Mouse (Mus musculus): Measurements from ENCODE around the gene Rbfox2. TPM values are rescaled to one million over a fixed set of nuclear protein-coding genes. Genes with fewer than 3 reads are reported as not detected.

The Rbfox2 gene
- polyA plus RNA-seq, 1 experiment from 2014 or later, result 23.2 TPM

- H3K27ac ChIP-seq (replicated peaks), result peak overlapping the region; percentile 99; the same call in 1 of the 2 replicates
- DNase-seq (ENCODE audit: low spot score), result no peak
Observed at GRCm38 (mm10) chr15:77304960-77305359, 1.8 kb downstream of the Rbfox2 start.

GRCm38 (mm10) chr15:77301122-77301521 lies 5.7 kb downstream of the Rbfox2 start:
- H3K27me3 ChIP-seq (ENCODE audit: control insufficient read depth, insufficient read depth, low read length), result no peaks in the 10 kb centered on the region
- H3K4me2 ChIP-seq (replicated peaks; ENCODE audit: low read depth), result no peak overlapping the region
- TF ChIP-seq EP300 (optimal IDR thresholded peaks at IDR 0.05) (no peak), CTCF (IDR thresholded peaks at IDR 0.05; ENCODE audit: low read depth) (no peak)
- ATAC-seq (ENCODE audit: low FRiP score, low TSS enrichment) (no peak), DNase-seq (ENCODE audit: low spot score) (no peak)
- no peak overlapping the region for H3K4me3 ChIP-seq (ENCODE audit: low read depth, low read length)
- 73% methylated on average over 6 of the region's 6 CpGs for WGBS
- H3K9ac ChIP-seq (ENCODE audit: low read length), result no peak overlapping the region
- H3K9me3 ChIP-seq (ENCODE audit: control insufficient read depth, low read length), result no peaks in the 10 kb centered on the region
- no peak overlapping the region for H3K27ac ChIP-seq (replicated peaks)
- H3K36me3 ChIP-seq (ENCODE audit: control insufficient read depth, insufficient read depth, low read length), result no peaks in the 10 kb centered on the region
- peaks cover 7% of the 10 kb centered on the region for H3K4me1 ChIP-seq (replicated peaks; ENCODE audit: control insufficient read depth, insufficient read depth)

More at GRCm38 (mm10) chr15:77304960-77305359, 1.8 kb downstream of the Rbfox2 start:
- Histone ChIP-seq H3K4me2 (replicated peaks; ENCODE audit: low read depth) (peak overlapping the region; percentile 75), H3K4me1 (replicated peaks; ENCODE audit: control insufficient read depth, insufficient read depth) (peaks cover 7% of the 10 kb centered on the region), H3K9me3 (ENCODE audit: control insufficient read depth, low read length) (no peaks in the 10 kb centered on the region), H3K4me3 (ENCODE audit: low read depth, low read length) (peak overlapping the region; percentile 93), H3K36me3 (ENCODE audit: control insufficient read depth, insufficient read depth, low read length) (no peaks in the 10 kb centered on the region), H3K27me3 (ENCODE audit: control insufficient read depth, insufficient read depth, low read length) (no peaks in the 10 kb centered on the region), H3K9ac (ENCODE audit: low read length) (peak overlapping the region; percentile 98)
- TF ChIP-seq EP300 (optimal IDR thresholded peaks at IDR 0.05) (no peak), CTCF (IDR thresholded peaks at IDR 0.05; ENCODE audit: low read depth) (no peak)
- ATAC-seq (ENCODE audit: low FRiP score, low TSS enrichment), result no peak
- 7% methylated on average over 3 of the region's 3 CpGs for WGBS

GRCm38 (mm10) chr15:77298564-77298963 lies 8.2 kb downstream of the Rbfox2 start:
- no peaks in the 10 kb centered on the region for H3K27me3 ChIP-seq (ENCODE audit: control insufficient read depth, insufficient read depth, low read length)
- ATAC-seq (ENCODE audit: low FRiP score, low TSS enrichment), result no peak
- no peaks in the 10 kb centered on the region for H3K9me3 ChIP-seq (ENCODE audit: control insufficient read depth, low read length)
- no peak for DNase-seq (ENCODE audit: low spot score)
- H3K4me2 ChIP-seq (replicated peaks; ENCODE audit: low read depth), result no peak overlapping the region
- no peak overlapping the region for H3K4me3 ChIP-seq (ENCODE audit: low read depth, low read length)
- 78% methylated on average over 3 of the region's 3 CpGs for WGBS
- TF ChIP-seq CTCF (IDR thresholded peaks at IDR 0.05; ENCODE audit: low read depth) (no peak), EP300 (optimal IDR thresholded peaks at IDR 0.05) (no peak)
- peaks cover 4% of the 10 kb centered on the region; the same call in 1 of the 2 replicates for H3K4me1 ChIP-seq (replicated peaks; ENCODE audit: control insufficient read depth, insufficient read depth)
- H3K27ac ChIP-seq (replicated peaks), result no peak overlapping the region
- H3K36me3 ChIP-seq (ENCODE audit: control insufficient read depth, insufficient read depth, low read length), result no peaks in the 10 kb centered on the region
- H3K9ac ChIP-seq (ENCODE audit: low read length), result no peak overlapping the region

- WGBS, result 59% methylated on average over 2 of the region's 2 CpGs
- Histone ChIP-seq H3K9ac (ENCODE audit: low read length) (no peak overlapping the region), H3K36me3 (ENCODE audit: control insufficient read depth, insufficient read depth, low read length) (no peaks in the 10 kb centered on the region), H3K4me2 (replicated peaks; ENCODE audit: low read depth) (no peak overlapping the region), H3K4me3 (ENCODE audit: low read depth, low read length) (no peak overlapping the region), H3K9me3 (ENCODE audit: control insufficient read depth, low read length) (no peaks in the 10 kb centered on the region), H3K27ac (replicated peaks) (no peak overlapping the region), H3K4me1 (replicated peaks; ENCODE audit: control insufficient read depth, insufficient read depth) (no peaks in the 10 kb centered on the region), H3K27me3 (ENCODE audit: control insufficient read depth, insufficient read depth, low read length) (no peaks in the 10 kb centered on the region)
- TF ChIP-seq CTCF (IDR thresholded peaks at IDR 0.05; ENCODE audit: low read depth) (no peak), EP300 (optimal IDR thresholded peaks at IDR 0.05) (no peak)
- no peak; the same call in 1 of the 2 replicates for ATAC-seq (ENCODE audit: low FRiP score, low TSS enrichment)
- DNase-seq (ENCODE audit: low spot score), result no peak
Observed at GRCm38 (mm10) chr15:77296635-77297034, 10.2 kb downstream of the Rbfox2 start.

- Histone ChIP-seq H3K36me3 (ENCODE audit: control insufficient read depth, insufficient read depth, low read length) (no peaks in the 10 kb centered on the region), H3K27ac (replicated peaks) (no peak overlapping the region), H3K27me3 (ENCODE audit: control insufficient read depth, insufficient read depth, low read length) (no peaks in the 10 kb centered on the region), H3K9me3 (ENCODE audit: control insufficient read depth, low read length) (no peaks in the 10 kb centered on the region), H3K4me1 (replicated peaks; ENCODE audit: control insufficient read depth, insufficient read depth) (no peaks in the 10 kb centered on the region), H3K4me3 (ENCODE audit: low read depth, low read length) (no peak overlapping the region), H3K4me2 (replicated peaks; ENCODE audit: low read depth) (no peak overlapping the region), H3K9ac (ENCODE audit: low read length) (no peak overlapping the region)
- ATAC-seq (ENCODE audit: low FRiP score, low TSS enrichment), result no peak
- no peak for DNase-seq (ENCODE audit: low spot score)
- WGBS, result 65% methylated on average over 3 of the region's 3 CpGs
- TF ChIP-seq CTCF (IDR thresholded peaks at IDR 0.05; ENCODE audit: low read depth) (no peak), EP300 (optimal IDR thresholded peaks at IDR 0.05) (no peak)
Observed at GRCm38 (mm10) chr15:77293493-77293892, 13.3 kb downstream of the Rbfox2 start.

GRCm38 (mm10) chr15:77292381-77292780 lies 14.4 kb downstream of the Rbfox2 start:
- Histone ChIP-seq H3K36me3 (ENCODE audit: control insufficient read depth, insufficient read depth, low read length) (no peaks in the 10 kb centered on the region), H3K27me3 (ENCODE audit: control insufficient read depth, insufficient read depth, low read length) (no peaks in the 10 kb centered on the region), H3K4me1 (replicated peaks; ENCODE audit: control insufficient read depth, insufficient read depth) (no peaks in the 10 kb centered on the region), H3K4me3 (ENCODE audit: low read depth, low read length) (no peak overlapping the region), H3K4me2 (replicated peaks; ENCODE audit: low read depth) (no peak overlapping the region), H3K9ac (ENCODE audit: low read length) (no peak overlapping the region), H3K27ac (replicated peaks) (no peak overlapping the region), H3K9me3 (ENCODE audit: control insufficient read depth, low read length) (no peaks in the 10 kb centered on the region)
- whole genome bisulfite sequencing, result 59% methylated on average over 6 of the region's 6 CpGs
- no peak for ATAC-seq (ENCODE audit: low FRiP score, low TSS enrichment)
- TF ChIP-seq CTCF (IDR thresholded peaks at IDR 0.05; ENCODE audit: low read depth) (no peak), EP300 (optimal IDR thresholded peaks at IDR 0.05) (no peak)
- DNase-seq (ENCODE audit: low spot score), result no peak
